Mouse (Mus musculus): Measurements from ENCODE around the gene Wdfy2.

GRCm38 (mm10) chr14:62991849-62992510 lies 154.5 kb downstream of the Wdfy2 start:
- TF ChIP-seq CTCF (conservative IDR thresholded peaks at IDR 0.05; ENCODE audit: low read length) (no peak), POU5F1 (IDR thresholded peaks at IDR 0.05; ENCODE audit: borderline replicate concordance, low read length) (no peak), NANOG (IDR thresholded peaks at IDR 0.05; ENCODE audit: borderline replicate concordance, low read length) (no peak)

All from E14TG2a.4 (cell line).